12 mouse cellular contexts compared by ENCODE assay signal in the genomic region with DNA sequence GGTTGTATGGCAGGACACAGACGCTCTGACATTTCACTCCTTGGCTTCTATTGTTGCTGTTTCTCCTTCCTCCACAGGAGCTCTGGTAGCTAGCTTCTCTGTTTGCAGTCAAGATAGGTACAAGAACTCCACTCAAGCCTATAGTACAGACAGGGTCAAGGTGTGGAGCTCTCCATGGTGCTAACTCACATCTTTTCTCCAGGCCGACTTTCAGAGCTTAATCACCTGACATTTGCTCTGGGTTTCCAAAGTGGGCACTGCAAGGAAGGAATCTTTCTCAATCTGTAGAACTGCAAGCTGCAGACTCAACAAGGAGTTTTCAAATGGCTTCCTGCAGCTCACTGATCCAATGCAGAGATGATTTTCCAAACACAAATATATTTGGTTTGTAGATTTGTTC. TPM values are rescaled to one million over a fixed set of nuclear protein-coding genes. Genes with fewer than 3 reads are reported as not detected.
A peak's percentile ranks its signal among the peaks of the same experiment; 100 is the strongest.
DNase-seq lines count a peak whose midpoint lies in the region; ATAC-seq and TF ChIP-seq lines count a peak whose summit lies in the region.
"Had no signal": no experiment of that assay in that cellular context is flagged by ENCODE, and none has a peak within 500 bp of the region (broad histone marks: within the 10 kb centered on the region; RNA-seq: fewer than 3 reads in every experiment).

No protein-coding gene starts in this region.

- TF ChIP-seq CTCF in MEL (IDR thresholded peaks at IDR 0.05 in 2 of 3, conservative IDR thresholded peaks at IDR 0.05 in 1 of 3; ENCODE audit: control insufficient read depth in 1 of 3, insufficient read depth in 1 of 3, low read depth in 2 of 3, low read length in 3 of 3, poor library complexity in 1 of 3, severe bottlenecking in 1 of 3), result no peak

- H3K4me2 ChIP-seq in limb, embryonic 14.5 days (replicated peaks; ENCODE audit: low read depth, low read length, severe bottlenecking), result no peak overlapping the region
- H3K4me2 ChIP-seq: embryonic facial prominence, embryonic 13.5 days; heart, embryonic 15.5 days; neural tube, embryonic 13.5 days had no signal

- H3K9me3 ChIP-seq in MEL (replicated peaks; ENCODE audit: insufficient read depth, low read length), result no peaks in the 10 kb centered on the region
- H3K9me3 ChIP-seq in limb, embryonic 14.5 days (ENCODE audit: control insufficient read depth, low read length), result no peaks in the 10 kb centered on the region
- H3K9me3 ChIP-seq: embryonic facial prominence, embryonic 13.5 days; heart, embryonic 15.5 days; midbrain, embryonic 10.5 days; neural tube, embryonic 13.5 days had no signal

- WGBS in limb, embryonic 14.5 days, result 28% methylated on average over 2 of the region's 2 CpGs

- TF ChIP-seq EP300 in MEL (IDR thresholded peaks at IDR 0.05; ENCODE audit: low read depth in 1 of 2, low read length in 2 of 2), result no peak

- 0 out of 2 replicates have a peak, but pooled peaks have one; percentile 36 for ATAC-seq in common myeloid progenitor, adult 5-6 weeks (replicated peaks; ENCODE audit: low read depth, poor library complexity, severe bottlenecking)
- ATAC-seq in limb, embryonic 14.5 days (ENCODE audit: low FRiP score, low read depth), result no peak

- no peak overlapping the region for H3K9ac ChIP-seq in MEL (ENCODE audit: control insufficient read depth, low read depth, low read length, poor library complexity, severe bottlenecking)
- no peak overlapping the region for H3K9ac ChIP-seq in limb, embryonic 14.5 days (ENCODE audit: low read depth, low read length, severe bottlenecking)
- H3K9ac ChIP-seq: embryonic facial prominence, embryonic 13.5 days; heart, embryonic 15.5 days; neural tube, embryonic 13.5 days had no signal

- H3K4me1 ChIP-seq in MEL (ENCODE audit: control insufficient read depth in 1 of 2, insufficient read depth in 2 of 2, low read length in 2 of 2), result no peaks in the 10 kb centered on the region
- no peaks in the 10 kb centered on the region for H3K4me1 ChIP-seq in limb, embryonic 14.5 days (ENCODE audit: control insufficient read depth, insufficient read depth, low read length)
- H3K4me1 ChIP-seq: embryonic facial prominence, embryonic 13.5 days; heart, embryonic 15.5 days; midbrain, embryonic 10.5 days; neural tube, embryonic 13.5 days had no signal

- no peak for TF ChIP-seq RAD21 in MEL (IDR thresholded peaks at IDR 0.05; ENCODE audit: low read depth, low read length)

- H3K79me2 ChIP-seq in MEL (ENCODE audit: control insufficient read depth, insufficient read depth, low read length, poor library complexity), result no peaks in the 10 kb centered on the region

- no peaks in the 10 kb centered on the region for H3K27me3 ChIP-seq in MEL (ENCODE audit: control insufficient read depth in 1 of 2, insufficient read depth in 2 of 2, low read length in 2 of 2)
- H3K27me3 ChIP-seq in limb, embryonic 14.5 days (ENCODE audit: control insufficient read depth, insufficient read depth, low read length), result no peaks in the 10 kb centered on the region
- H3K27me3 ChIP-seq: embryonic facial prominence, embryonic 13.5 days; heart, embryonic 15.5 days; neural tube, embryonic 13.5 days had no signal

- DNase-seq in kidney, postnatal 14 days, result peak; percentile 28
- no peak for DNase-seq in kidney, adult 18-20 months
- DNase-seq in MEL (ENCODE audit: low read depth, low spot score), result peak; percentile 68
- peak; percentile 69 for DNase-seq in limb, embryonic 14.5 days (ENCODE audit: low spot score)
- no peak for DNase-seq in layer of hippocampus, postnatal 14 days (ENCODE audit: low spot score in 2 of 2)
- no peak for DNase-seq in adrenal gland, postnatal 4 days (ENCODE audit: low spot score in 2 of 2)
- DNase-seq: right cerebral cortex, postnatal 4 days had no signal

- no peak overlapping the region for H3K27ac ChIP-seq in MEL (ENCODE audit: control insufficient read depth, low read depth, low read length)
- H3K27ac ChIP-seq in limb, embryonic 14.5 days (replicated peaks; ENCODE audit: low read depth, low read length), result no peak overlapping the region
- H3K27ac ChIP-seq: embryonic facial prominence, embryonic 13.5 days; heart, embryonic 15.5 days; midbrain, embryonic 10.5 days; neural tube, embryonic 13.5 days had no signal

- no peak overlapping the region for H3K4me3 ChIP-seq in MEL (ENCODE audit: control insufficient read depth in 1 of 2, insufficient read depth in 1 of 2, low read depth in 2 of 2, low read length in 2 of 2)
- no peak overlapping the region for H3K4me3 ChIP-seq in limb, embryonic 14.5 days (replicated peaks; ENCODE audit: low read length)
- H3K4me3 ChIP-seq: embryonic facial prominence, embryonic 13.5 days; heart, embryonic 15.5 days; midbrain, embryonic 10.5 days; neural tube, embryonic 13.5 days had no signal

- no peak for TF ChIP-seq POLR2A in MEL (IDR thresholded peaks at IDR 0.05; ENCODE audit: control insufficient read depth in 1 of 2, insufficient read depth in 1 of 2, low read depth in 1 of 2, low read length in 2 of 2, poor library complexity in 1 of 2)
- TF ChIP-seq POLR2A in limb, embryonic 14.5 days (IDR thresholded peaks at IDR 0.05; ENCODE audit: borderline replicate concordance, extremely low read depth, insufficient read depth, insufficient read length), result no peak

- no peaks in the 10 kb centered on the region for H3K36me3 ChIP-seq in MEL (ENCODE audit: control insufficient read depth in 1 of 2, insufficient read depth in 2 of 2, low read length in 2 of 2)
- H3K36me3 ChIP-seq in limb, embryonic 14.5 days (ENCODE audit: control insufficient read depth, insufficient read depth, low read length), result no peaks in the 10 kb centered on the region
- H3K36me3 ChIP-seq: embryonic facial prominence, embryonic 13.5 days; heart, embryonic 15.5 days; midbrain, embryonic 10.5 days; neural tube, embryonic 13.5 days had no signal

TF ChIP-seq in MEL, 35 proteins besides CTCF, POLR2A, EP300 and RAD21:
- TF ChIP-seq SIN3A (IDR thresholded peaks at IDR 0.05; ENCODE audit: low read length) (peak; percentile 45; the same call in 1 of the 2 replicates), SMC3 (IDR thresholded peaks at IDR 0.05; ENCODE audit: low read depth, low read length) (0 out of 2 replicates have a peak, but pooled peaks have one; percentile 12), ZC3H11A (IDR thresholded peaks at IDR 0.05; ENCODE audit: low read depth, low read length) (no peak), TAL1 (IDR thresholded peaks at IDR 0.05; ENCODE audit: low read length) (no peak)

RNA-seq across cellular contexts. Expression of a gene that starts 33.0 kb away (rescaled TPM):
- not detected in 2 replicates for total RNA-seq in MEL (2012; rRNA removed)
- polyA plus RNA-seq in MEL (2012; ENCODE audit: insufficient read depth in 1 of 2, insufficient read length in 2 of 2, low read depth in 1 of 2, low replicate concordance in 2 of 2, missing spikeins in 1 of 2), result not detected
- total RNA-seq in common myeloid progenitor, adult 5-6 weeks (2017), result not detected in 2 replicates
- not detected in 2 replicates for polyA plus RNA-seq in limb, embryonic 14.5 days (2012; rRNA removed)
- not detected in 2 replicates for polyA plus RNA-seq in limb, embryonic 14.5 days (2014; fragmentation: Nextera tagmentation; extraction: Ambion mirVana)
- not detected for total RNA-seq in layer of hippocampus, postnatal 14 days (2021)
- total RNA-seq in adrenal gland, postnatal 4 days (2021), result not detected
- polyA plus RNA-seq: embryonic facial prominence, embryonic 13.5 days; heart, embryonic 15.5 days; midbrain, embryonic 10.5 days; neural tube, embryonic 13.5 days had no signal

RNA-seq across cellular contexts. Expression of a gene that starts 60.0 kb away (rescaled TPM):
- 20.8 and 21.0 TPM in 2 replicates for total RNA-seq in MEL (2012; rRNA removed)
- polyA plus RNA-seq in MEL (2012; ENCODE audit: insufficient read depth in 1 of 2, insufficient read length in 2 of 2, low read depth in 1 of 2, low replicate concordance in 2 of 2, missing spikeins in 1 of 2), result 10 to 100 TPM in 1 of 2 experiments, not detected in 1; 29.8 TPM
- total RNA-seq in common myeloid progenitor, adult 5-6 weeks (2017), result 26.1 and 33.6 TPM in 2 replicates
- 69.1 and 79.4 TPM in 2 replicates for polyA plus RNA-seq in limb, embryonic 14.5 days (2012; rRNA removed)
- 37.0 and 42.7 TPM in 2 replicates for polyA plus RNA-seq in limb, embryonic 14.5 days (2014; fragmentation: Nextera tagmentation; extraction: Ambion mirVana)
- 10 to 100 TPM; 26.2 to 30.1 TPM for total RNA-seq in layer of hippocampus, postnatal 14 days (2021)
- total RNA-seq in adrenal gland, postnatal 4 days (2021), result 10 to 100 TPM; 28.8 to 28.9 TPM

Comparison
In these comparisons a context has a peak if more than half of its experiments do, and no peak if none do; other contexts are left out.
1. DNase-seq: peak in kidney, postnatal 14 days (single experiment), MEL (single experiment) and limb, embryonic 14.5 days (single experiment); none in kidney, adult 18-20 months (single experiment), layer of hippocampus, postnatal 14 days (0 of 2) and adrenal gland, postnatal 4 days (0 of 2).